ENCODE assay signal across 9 mouse cellular contexts in genomic region chr6:52256956-52257355, GRCm38 (mm10). TPM values are rescaled to one million over a fixed set of nuclear protein-coding genes. Genes with fewer than 3 reads are reported as not detected.
DNase-seq lines count a peak whose midpoint lies in the region; ATAC-seq lines count a peak whose summit lies in the region.
"Had no signal": no experiment of that assay in that cellular context is flagged by ENCODE, and none has a peak within 500 bp of the region (broad histone marks: within the 10 kb centered on the region; RNA-seq: fewer than 3 reads in every experiment).

No protein-coding gene starts in this region.

- no peak overlapping the region for H3K4me3 ChIP-seq in midbrain, embryonic 10.5 days
- H3K4me3 ChIP-seq in midbrain, embryonic 13.5 days (replicated peaks), result no peak overlapping the region
- peak overlapping the region; percentile 20 for H3K4me3 ChIP-seq in limb, embryonic 11.5 days (ENCODE audit: low read depth, low read length)
- H3K4me3 ChIP-seq: neural tube, embryonic 12.5 days had no signal

- no peak overlapping the region for H3K27ac ChIP-seq in midbrain, embryonic 10.5 days (replicated peaks)
- no peak overlapping the region for H3K27ac ChIP-seq in midbrain, embryonic 13.5 days
- H3K27ac ChIP-seq in limb, embryonic 11.5 days (replicated peaks; ENCODE audit: low read depth, low read length), result no peak overlapping the region
- H3K27ac ChIP-seq: neural tube, embryonic 12.5 days had no signal

- no peak for ATAC-seq in midbrain, embryonic 13.5 days
- peak; percentile 18 to 59; a peak in 1 of 4 replicates for ATAC-seq in hematopoietic stem cell, adult 5-6 weeks (replicated peaks in 1 of 2; ENCODE audit: insufficient read depth in 1 of 2, low FRiP score in 2 of 2, low TSS enrichment in 1 of 2, low read depth in 1 of 2, poor library complexity in 2 of 2, severe bottlenecking in 2 of 2)
- no peak for ATAC-seq in limb, embryonic 11.5 days (ENCODE audit: insufficient number of reproducible peaks, low FRiP score, low TSS enrichment, low read depth)

- H3K9ac ChIP-seq in midbrain, embryonic 13.5 days (replicated peaks), result no peak overlapping the region
- H3K9ac ChIP-seq in limb, embryonic 11.5 days (ENCODE audit: low read length), result 0 out of 2 replicates have a peak overlapping the region, but pooled peaks have one; percentile 27
- H3K9ac ChIP-seq: neural tube, embryonic 12.5 days had no signal

- 2% methylated on average over 6 of the region's 6 CpGs for WGBS in midbrain, embryonic 10.5 days
- under 1% methylated on average over 6 of the region's 6 CpGs for WGBS in midbrain, embryonic 13.5 days
- WGBS in limb, embryonic 11.5 days, result 0% methylated on average over 6 of the region's 6 CpGs

- DNase-seq in midbrain, embryonic 10.5 days (ENCODE audit: low spot score), result peak; percentile 80
- peak; percentile 75 to 83 for DNase-seq in adrenal gland, adult 18-20 months (ENCODE audit: low spot score in 2 of 2)
- DNase-seq in embryo, embryonic 11 days, result peak; percentile 91
- peak; percentile 95 for DNase-seq in limb, embryonic 11.5 days (ENCODE audit: low spot score)
- peak; percentile 82 for DNase-seq in retina, postnatal 1 day
- peak; percentile 64 for DNase-seq in yolk sac, embryonic 10.5 days (ENCODE audit: low spot score)

- no peaks in the 10 kb centered on the region for H3K36me3 ChIP-seq in midbrain, embryonic 10.5 days
- no peaks in the 10 kb centered on the region for H3K36me3 ChIP-seq in midbrain, embryonic 13.5 days
- no peaks in the 10 kb centered on the region for H3K36me3 ChIP-seq in limb, embryonic 11.5 days (ENCODE audit: control insufficient read depth, insufficient read depth, low read length)
- H3K36me3 ChIP-seq: neural tube, embryonic 12.5 days had no signal

- H3K9me3 ChIP-seq in midbrain, embryonic 10.5 days (replicated peaks), result no peaks in the 10 kb centered on the region
- no peaks in the 10 kb centered on the region for H3K9me3 ChIP-seq in midbrain, embryonic 13.5 days
- H3K9me3 ChIP-seq in limb, embryonic 11.5 days (ENCODE audit: control insufficient read depth, low read length), result no peaks in the 10 kb centered on the region
- H3K9me3 ChIP-seq: neural tube, embryonic 12.5 days had no signal

- H3K4me1 ChIP-seq in midbrain, embryonic 10.5 days, result peaks cover 20% of the 10 kb centered on the region
- peaks cover 9% of the 10 kb centered on the region; the same call in 1 of the 2 replicates for H3K4me1 ChIP-seq in midbrain, embryonic 13.5 days (replicated peaks)
- H3K4me1 ChIP-seq in limb, embryonic 11.5 days (ENCODE audit: control insufficient read depth, insufficient read depth, low read length), result peaks cover 12% of the 10 kb centered on the region; the same call in 1 of the 2 replicates

- H3K27me3 ChIP-seq in midbrain, embryonic 10.5 days (ENCODE audit: low read depth, poor library complexity, severe bottlenecking), result peaks cover 100% of the 10 kb centered on the region
- H3K27me3 ChIP-seq in midbrain, embryonic 13.5 days, result peaks cover 97% of the 10 kb centered on the region
- H3K27me3 ChIP-seq in limb, embryonic 11.5 days (ENCODE audit: control insufficient read depth, insufficient read depth, low read length), result peaks cover 17% of the 10 kb centered on the region

- H3K4me2 ChIP-seq in midbrain, embryonic 13.5 days (replicated peaks), result no peak overlapping the region
- H3K4me2 ChIP-seq in limb, embryonic 11.5 days (ENCODE audit: low read depth, severe bottlenecking), result peak overlapping the region; percentile 14; the same call in 1 of the 2 replicates
- H3K4me2 ChIP-seq: neural tube, embryonic 12.5 days had no signal

RNA-seq across cellular contexts. Expression of gene Hoxa13, which starts 3.7 kb away (rescaled TPM):
- not detected in 2 replicates for polyA plus RNA-seq in midbrain, embryonic 10.5 days (2016; fragmentation: Nextera tagmentation; extraction: Ambion mirVana)
- not detected in 2 replicates for polyA plus RNA-seq in midbrain, embryonic 13.5 days (2015; fragmentation: Nextera tagmentation; extraction: Ambion mirVana)
- not detected for total RNA-seq in adrenal gland, adult 18-20 months (2021)
- not detected in 2 replicates for total RNA-seq in hematopoietic stem cell, adult 5-6 weeks (2017)
- polyA plus RNA-seq in limb, embryonic 11.5 days (2014; fragmentation: Nextera tagmentation; extraction: Ambion mirVana), result 25.1 and 29.7 TPM in 2 replicates

RNA-seq across cellular contexts. Expression of gene Hoxa11, which starts 11.3 kb away (rescaled TPM):
- not detected in 2 replicates for polyA plus RNA-seq in midbrain, embryonic 10.5 days (2016; fragmentation: Nextera tagmentation; extraction: Ambion mirVana)
- polyA plus RNA-seq in midbrain, embryonic 13.5 days (2015; fragmentation: Nextera tagmentation; extraction: Ambion mirVana), result not detected in 2 replicates
- total RNA-seq in adrenal gland, adult 18-20 months (2021), result not detected
- total RNA-seq in hematopoietic stem cell, adult 5-6 weeks (2017), result not detected in 2 replicates
- polyA plus RNA-seq in limb, embryonic 11.5 days (2014; fragmentation: Nextera tagmentation; extraction: Ambion mirVana), result 66.3 and 78.0 TPM in 2 replicates

RNA-seq across cellular contexts. Expression of gene Hoxa10, which starts 16.3 kb away (rescaled TPM):
- 0.06 TPM in 1 of 2 replicates, not detected in the other for polyA plus RNA-seq in midbrain, embryonic 10.5 days (2016; fragmentation: Nextera tagmentation; extraction: Ambion mirVana)
- 0.30 TPM in 1 of 2 replicates, not detected in the other for polyA plus RNA-seq in midbrain, embryonic 13.5 days (2015; fragmentation: Nextera tagmentation; extraction: Ambion mirVana)
- under 1 TPM in 1 of 2 experiments, not detected in 1; 0.13 TPM for total RNA-seq in adrenal gland, adult 18-20 months (2021)
- total RNA-seq in hematopoietic stem cell, adult 5-6 weeks (2017), result 12.2 and 17.2 TPM in 2 replicates
- 274 and 278 TPM in 2 replicates for polyA plus RNA-seq in limb, embryonic 11.5 days (2014; fragmentation: Nextera tagmentation; extraction: Ambion mirVana)

RNA-seq across cellular contexts. Expression of gene Hoxa9, which starts 26.1 kb away (rescaled TPM):
- polyA plus RNA-seq in midbrain, embryonic 10.5 days (2016; fragmentation: Nextera tagmentation; extraction: Ambion mirVana), result not detected in 2 replicates
- not detected in 2 replicates for polyA plus RNA-seq in midbrain, embryonic 13.5 days (2015; fragmentation: Nextera tagmentation; extraction: Ambion mirVana)
- total RNA-seq in adrenal gland, adult 18-20 months (2021), result under 1 TPM; 0.19 to 0.30 TPM
- 122 and 157 TPM in 2 replicates for total RNA-seq in hematopoietic stem cell, adult 5-6 weeks (2017)
- 86.7 and 90.5 TPM in 2 replicates for polyA plus RNA-seq in limb, embryonic 11.5 days (2014; fragmentation: Nextera tagmentation; extraction: Ambion mirVana)

RNA-seq across cellular contexts. Expression of gene Hoxa7, which starts 35.3 kb away (rescaled TPM):
- polyA plus RNA-seq in midbrain, embryonic 10.5 days (2016; fragmentation: Nextera tagmentation; extraction: Ambion mirVana), result not detected in 2 replicates
- not detected in 2 replicates for polyA plus RNA-seq in midbrain, embryonic 13.5 days (2015; fragmentation: Nextera tagmentation; extraction: Ambion mirVana)
- total RNA-seq in adrenal gland, adult 18-20 months (2021), result 10 to 100 TPM; 15.1 to 19.3 TPM
- total RNA-seq in hematopoietic stem cell, adult 5-6 weeks (2017), result 15.6 and 19.2 TPM in 2 replicates
- 14.7 and 16.2 TPM in 2 replicates for polyA plus RNA-seq in limb, embryonic 11.5 days (2014; fragmentation: Nextera tagmentation; extraction: Ambion mirVana)

Comparison
In these comparisons a context has a peak if more than half of its experiments do, and no peak if none do; other contexts are left out.
1. ATAC-seq: peak in hematopoietic stem cell, adult 5-6 weeks (2 of 2); none in midbrain, embryonic 13.5 days (single experiment) and limb, embryonic 11.5 days (single experiment).
2. RNA of gene Hoxa13, which starts 3.7 kb away (polyA plus RNA-seq): 25.1 to 29.7 TPM in limb, embryonic 11.5 days; not detected in midbrain, embryonic 10.5 days and not detected in midbrain, embryonic 13.5 days; every median in the first group is over 10 times any median in the second.
3. RNA of gene Hoxa11, which starts 11.3 kb away (polyA plus RNA-seq): 66.3 to 78.0 TPM in limb, embryonic 11.5 days; not detected in midbrain, embryonic 13.5 days and not detected in midbrain, embryonic 10.5 days; every median in the first group is over 10 times any median in the second.
4. RNA of gene Hoxa10, which starts 16.3 kb away (polyA plus RNA-seq): 274 to 278 TPM in limb, embryonic 11.5 days; 0.06 TPM in midbrain, embryonic 10.5 days and 0.30 TPM in midbrain, embryonic 13.5 days; every median in the first group is over 100 times any median in the second.
5. Peak in every context shown above with its lines, with median percentiles within 50 percentile points of each other: DNase-seq.